Mouse (Mus musculus) ES-E14 (cell line): ENCODE data around the gene Srd5a3.

ENCODE experiments used
- HCFC1 ChIP-seq: IDR thresholded peaks from 2 replicates; pipeline ENCODE4 v1.6.1; 2012; ENCODE audit warnings: low read length, inconsistent platforms, borderline replicate concordance; ENCODE audit not compliant: insufficient read depth
- MAFK ChIP-seq: IDR thresholded peaks from 2 replicates; pipeline ENCODE4 v1.6.1; 2014; ENCODE audit warnings: mild to moderate bottlenecking, low read depth, low read length, inconsistent platforms; ENCODE audit not compliant: insufficient read depth

- TF ChIP-seq MAFK: no peak
- no peak for TF ChIP-seq HCFC1
These were observed 50.5 kb downstream of the Srd5a3 start for GRCm38 (mm10) chr5:76190609-76191008.
